Mouse (Mus musculus) right cerebral cortex, adult 18-20 months (tissue): Measurements from ENCODE around the gene Mbl1.

Experiments used
- DNase-seq: peaks from one replicate; pipeline ENCODE4 v3.0.0; 2022; ENCODE audit warnings: mixed read lengths

The Mbl1 gene

DNA sequence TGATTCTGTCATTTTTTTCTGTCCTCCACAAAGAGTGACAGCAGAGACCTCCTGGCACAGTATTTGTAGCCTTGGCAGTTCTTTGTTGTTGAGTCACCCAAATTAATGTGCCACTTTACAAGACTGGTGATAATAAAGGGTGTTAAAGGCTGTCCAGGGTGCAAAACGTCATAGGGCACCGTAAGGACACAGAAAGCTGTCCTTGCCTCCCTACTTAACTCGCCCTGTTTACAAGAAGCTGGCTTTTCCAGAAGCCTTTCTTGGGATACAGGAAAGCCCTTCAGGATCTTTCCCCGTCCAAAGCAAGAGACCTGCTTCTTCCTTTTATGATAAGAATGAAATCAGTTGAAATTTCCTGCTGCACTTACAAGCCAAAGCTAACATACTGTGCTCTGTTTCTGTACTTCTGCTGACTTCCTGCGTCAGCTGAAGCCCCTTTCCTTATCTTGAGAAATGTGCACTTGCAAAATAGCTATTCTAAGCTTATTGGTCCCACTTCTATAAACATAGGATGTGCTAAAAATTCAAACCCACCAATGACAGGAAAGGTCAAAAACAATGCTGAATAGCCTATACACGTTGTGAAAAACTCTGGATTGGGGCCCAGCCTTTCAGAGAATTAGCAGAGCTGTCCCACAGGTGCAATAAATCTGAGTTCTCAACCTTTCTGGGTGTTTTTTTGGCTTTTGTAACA lies 46.9 kb downstream of the Mbl1 start:
- DNase-seq = no peak
